8 mouse cellular contexts compared by ENCODE assay signal in the genomic region with DNA sequence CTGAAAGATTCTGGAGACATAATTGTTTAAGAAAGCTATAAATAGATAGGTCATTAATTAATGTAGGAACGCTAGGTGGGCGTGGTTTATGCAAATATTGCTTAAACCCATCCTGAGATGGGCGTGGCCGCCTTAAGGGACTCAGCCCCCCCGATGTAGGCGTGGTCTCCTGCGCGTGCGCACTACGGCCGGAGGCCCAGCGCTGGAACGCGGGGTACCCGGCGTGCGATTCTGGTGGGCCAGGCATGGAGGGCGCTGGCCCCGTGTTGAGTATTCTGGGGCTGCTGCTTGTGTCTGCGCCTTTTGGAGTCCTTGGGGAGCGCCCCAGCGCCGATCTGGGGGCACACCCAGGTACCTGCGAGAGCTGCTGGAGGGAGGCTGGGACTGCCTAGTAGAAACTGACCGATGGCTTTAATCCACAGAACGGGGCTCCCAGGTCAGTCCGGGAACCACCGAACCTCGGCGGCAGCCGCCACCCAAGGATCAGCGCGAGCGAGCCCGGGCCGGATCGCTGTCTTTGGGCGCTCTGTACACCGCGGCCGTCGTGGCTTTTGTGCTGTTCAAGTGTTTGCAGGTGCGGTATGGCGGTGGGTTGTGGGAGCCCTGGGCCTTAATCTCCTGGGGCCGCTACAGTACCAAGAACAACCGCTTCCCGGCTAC. TPM values are rescaled to one million over a fixed set of nuclear protein-coding genes. Genes with fewer than 3 reads are reported as not detected.
DNase-seq lines count a peak whose midpoint lies in the region; ATAC-seq and TF ChIP-seq lines count a peak whose summit lies in the region.

No protein-coding gene starts in this region.

- peaks cover 6% of the 10 kb centered on the region; the same call in 1 of the 2 replicates for H3K27me3 ChIP-seq in hindbrain, embryonic 10.5 days (ENCODE audit: insufficient read depth, poor library complexity, severe bottlenecking)
- no peaks in the 10 kb centered on the region for H3K27me3 ChIP-seq in lung, postnatal 0 days (replicated peaks; ENCODE audit: insufficient read depth, low read length)

- peak overlapping the region; percentile 82 for H3K4me3 ChIP-seq in hindbrain, embryonic 10.5 days
- H3K4me3 ChIP-seq in lung, postnatal 0 days (ENCODE audit: low read depth, low read length): peak overlapping the region; percentile 78

- peak; percentile 96 for DNase-seq in Muller cell, postnatal 12 days (ENCODE audit: inconsistent ontology term)
- peak; percentile 98 for DNase-seq in cerebellum, adult 9-10 months
- DNase-seq in hindbrain, embryonic 10.5 days (ENCODE audit: low spot score): peak; percentile 97
- DNase-seq in layer of hippocampus, postnatal 10 days (ENCODE audit: low spot score in 2 of 2): peak; percentile 98 to 99
- peak; percentile 96 for DNase-seq in lung, postnatal 0 days (ENCODE audit: low spot score)
- DNase-seq in ovary, postnatal 10 days (ENCODE audit: low spot score): peak; percentile 98
- DNase-seq in thymus, postnatal 0 days (ENCODE audit: low spot score): peak; percentile 99

- H3K9ac ChIP-seq in lung, postnatal 0 days (replicated peaks; ENCODE audit: low read depth): peak overlapping the region; percentile 66

- H3K36me3 ChIP-seq in hindbrain, embryonic 10.5 days: peaks cover 28% of the 10 kb centered on the region
- no peaks in the 10 kb centered on the region for H3K36me3 ChIP-seq in lung, postnatal 0 days (ENCODE audit: insufficient read depth, low read length)

- H3K9me3 ChIP-seq in hindbrain, embryonic 10.5 days: 0 out of 2 replicates have a peak, but pooled peaks cover 6% of the 10 kb centered on the region
- H3K9me3 ChIP-seq in lung, postnatal 0 days (ENCODE audit: low read length): no peaks in the 10 kb centered on the region

- no peak for TF ChIP-seq EP300 in lung, postnatal 0 days (IDR thresholded peaks at IDR 0.05)

- peak; percentile 43 for TF ChIP-seq CTCF in lung, postnatal 0 days (IDR thresholded peaks at IDR 0.05)

- peak; percentile 79 for ATAC-seq in frontal cortex, adult (ENCODE audit: low TSS enrichment)
- peak; percentile 85 for ATAC-seq in lung, postnatal 0 days

- peak overlapping the region; percentile 87 for H3K4me2 ChIP-seq in lung, postnatal 0 days (replicated peaks; ENCODE audit: low read depth, low read length)

- peak overlapping the region; percentile 92 for H3K27ac ChIP-seq in hindbrain, embryonic 10.5 days
- H3K27ac ChIP-seq in lung, postnatal 0 days (ENCODE audit: low read length): peak overlapping the region; percentile 70

- WGBS in hindbrain, embryonic 10.5 days: under 1% methylated on average over 47 of the region's 47 CpGs
- under 1% methylated on average over 47 of the region's 47 CpGs for WGBS in lung, postnatal 0 days

- peaks cover 39% of the 10 kb centered on the region for H3K4me1 ChIP-seq in hindbrain, embryonic 10.5 days (replicated peaks)
- no peaks in the 10 kb centered on the region for H3K4me1 ChIP-seq in lung, postnatal 0 days (ENCODE audit: insufficient read depth, low read depth, low read length)

RNA-seq across cellular contexts. Expression of a gene that starts 0.6 kb away (rescaled TPM):
- 45.2 and 50.9 TPM in 2 replicates for polyA plus RNA-seq in hindbrain, embryonic 10.5 days (2016; fragmentation: Nextera tagmentation; extraction: Ambion mirVana)
- 10 to 100 TPM; 30.2 to 35.7 TPM for total RNA-seq in layer of hippocampus, postnatal 10 days (2021)
- 81.0 and 82.7 TPM in 2 replicates for polyA plus RNA-seq in lung, postnatal 0 days (2015; fragmentation: Nextera tagmentation; extraction: Ambion mirVana)
- polyA plus RNA-seq in thymus, postnatal 0 days (2015; fragmentation: Nextera tagmentation; extraction: Ambion mirVana): 85.1 and 92.8 TPM in 2 replicates

RNA-seq across cellular contexts. Expression of a gene that starts 6.2 kb away (rescaled TPM):
- 47.2 and 50.5 TPM in 2 replicates for polyA plus RNA-seq in hindbrain, embryonic 10.5 days (2016; fragmentation: Nextera tagmentation; extraction: Ambion mirVana)
- 1 to 10 TPM; 1.2 to 1.8 TPM for total RNA-seq in layer of hippocampus, postnatal 10 days (2021)
- 2.4 and 3.5 TPM in 2 replicates for polyA plus RNA-seq in lung, postnatal 0 days (2015; fragmentation: Nextera tagmentation; extraction: Ambion mirVana)
- 35.5 and 37.1 TPM in 2 replicates for polyA plus RNA-seq in thymus, postnatal 0 days (2015; fragmentation: Nextera tagmentation; extraction: Ambion mirVana)

RNA-seq across cellular contexts. Expression of a gene that starts 9.8 kb away (rescaled TPM):
- polyA plus RNA-seq in hindbrain, embryonic 10.5 days (2016; fragmentation: Nextera tagmentation; extraction: Ambion mirVana): not detected in 2 replicates
- not detected for total RNA-seq in layer of hippocampus, postnatal 10 days (2021)
- not detected in 2 replicates for polyA plus RNA-seq in lung, postnatal 0 days (2015; fragmentation: Nextera tagmentation; extraction: Ambion mirVana)
- 138 and 168 TPM in 2 replicates for polyA plus RNA-seq in thymus, postnatal 0 days (2015; fragmentation: Nextera tagmentation; extraction: Ambion mirVana)

RNA-seq across cellular contexts. Expression of a gene that starts 13.4 kb away (rescaled TPM):
- polyA plus RNA-seq in hindbrain, embryonic 10.5 days (2016; fragmentation: Nextera tagmentation; extraction: Ambion mirVana): 0.76 and 0.93 TPM in 2 replicates
- total RNA-seq in layer of hippocampus, postnatal 10 days (2021): 1 to 10 TPM in 1 of 2 experiments, under 1 TPM in 1; 0.54 to 1.7 TPM
- polyA plus RNA-seq in lung, postnatal 0 days (2015; fragmentation: Nextera tagmentation; extraction: Ambion mirVana): 2.1 and 2.6 TPM in 2 replicates
- 1.6 TPM in 2 replicates for polyA plus RNA-seq in thymus, postnatal 0 days (2015; fragmentation: Nextera tagmentation; extraction: Ambion mirVana)

RNA-seq across cellular contexts. Expression of a gene that starts 30.2 kb away (rescaled TPM):
- 55.9 and 65.7 TPM in 2 replicates for polyA plus RNA-seq in hindbrain, embryonic 10.5 days (2016; fragmentation: Nextera tagmentation; extraction: Ambion mirVana)
- total RNA-seq in layer of hippocampus, postnatal 10 days (2021): 1 to 10 TPM; 5.0 to 7.4 TPM
- polyA plus RNA-seq in lung, postnatal 0 days (2015; fragmentation: Nextera tagmentation; extraction: Ambion mirVana): 84.8 and 89.0 TPM in 2 replicates
- polyA plus RNA-seq in thymus, postnatal 0 days (2015; fragmentation: Nextera tagmentation; extraction: Ambion mirVana): 28.1 and 34.2 TPM in 2 replicates

Comparison
In these comparisons a context has a peak if more than half of its experiments do, and no peak if none do; other contexts are left out.
1. Peak in every context shown above with its lines: DNase-seq, ATAC-seq, H3K4me3 ChIP-seq and H3K27ac ChIP-seq.
2. RNA of a gene that starts 9.8 kb away (polyA plus RNA-seq): 138 to 168 TPM in thymus, postnatal 0 days; not detected in lung, postnatal 0 days and not detected in hindbrain, embryonic 10.5 days; every median in the first group is over 100 times any median in the second.